Mouse (Mus musculus) myocyte (in vitro differentiated cells): ENCODE measurements around the gene Espn.

Experiments used
- CEBPB ChIP-seq: IDR thresholded peaks from 2 replicates; pipeline ENCODE4 v1.6.1; 2011; ENCODE audit warnings: mild to moderate bottlenecking, moderate library complexity; ENCODE audit not compliant: poor library complexity, insufficient read depth, severe bottlenecking
- E2F4 ChIP-seq: IDR thresholded peaks from one replicate; pipeline ENCODE4 v1.6.1; 2011; ENCODE audit warnings: mild to moderate bottlenecking, control low read depth, moderate library complexity; ENCODE audit not compliant: insufficient read depth
- MAX ChIP-seq: IDR thresholded peaks from one replicate; pipeline ENCODE4 v1.6.1; 2011; ENCODE audit warnings: low read depth, mild to moderate bottlenecking, control low read depth
- MYOD1 ChIP-seq, 3 experiments: IDR thresholded peaks; one replicate each; pipeline ENCODE4 v1.6.1; 2011; ENCODE audit warnings: control low read depth in 2 of 3, low read depth in 2 of 3, mild to moderate bottlenecking in 2 of 3, moderate library complexity in 1 of 3; ENCODE audit not compliant: insufficient read length in 2 of 3, control insufficient read depth in 1 of 3
- MYOG ChIP-seq, 3 experiments: IDR thresholded peaks; one replicate each; pipeline ENCODE4 v1.6.1; 2011; ENCODE audit warnings: control low read depth in 2 of 3, low read depth in 2 of 3, mild to moderate bottlenecking in 2 of 3; ENCODE audit not compliant: insufficient read length in 2 of 3, control insufficient read depth in 1 of 3, insufficient read depth in 1 of 3
- POLR2A ChIP-seq: IDR thresholded peaks from one replicate; pipeline ENCODE4 v1.6.1; 2011; ENCODE audit warnings: low read depth, mild to moderate bottlenecking, control low read depth, moderate library complexity; ENCODE audit not compliant: insufficient read length
- POLR2AphosphoS2 ChIP-seq: IDR thresholded peaks from one replicate; pipeline ENCODE4 v1.6.1; 2011; ENCODE audit warnings: low read depth, control low read depth; ENCODE audit not compliant: insufficient read length
- REST ChIP-seq: IDR thresholded peaks from one replicate; pipeline ENCODE4 v1.6.1; 2011; ENCODE audit warnings: mild to moderate bottlenecking, control low read depth, moderate library complexity; ENCODE audit not compliant: insufficient read depth, insufficient read length
- SRF ChIP-seq: IDR thresholded peaks from one replicate; pipeline ENCODE4 v1.6.1; 2011; ENCODE audit warnings: low read depth; ENCODE audit not compliant: control insufficient read depth, insufficient read length
- TCF12 ChIP-seq: IDR thresholded peaks from one replicate; pipeline ENCODE4 v1.6.1; 2011; ENCODE audit warnings: mild to moderate bottlenecking, control low read depth; ENCODE audit not compliant: poor library complexity, insufficient read depth, severe bottlenecking
- TCF3 ChIP-seq: IDR thresholded peaks from one replicate; pipeline ENCODE4 v1.6.1; 2011; ENCODE audit warnings: low read depth, control low read depth; ENCODE audit not compliant: insufficient read length
- USF1 ChIP-seq: IDR thresholded peaks from one replicate; pipeline ENCODE4 v1.6.1; 2011; ENCODE audit warnings: low read depth, mild to moderate bottlenecking, control low read depth, moderate library complexity

DNA sequence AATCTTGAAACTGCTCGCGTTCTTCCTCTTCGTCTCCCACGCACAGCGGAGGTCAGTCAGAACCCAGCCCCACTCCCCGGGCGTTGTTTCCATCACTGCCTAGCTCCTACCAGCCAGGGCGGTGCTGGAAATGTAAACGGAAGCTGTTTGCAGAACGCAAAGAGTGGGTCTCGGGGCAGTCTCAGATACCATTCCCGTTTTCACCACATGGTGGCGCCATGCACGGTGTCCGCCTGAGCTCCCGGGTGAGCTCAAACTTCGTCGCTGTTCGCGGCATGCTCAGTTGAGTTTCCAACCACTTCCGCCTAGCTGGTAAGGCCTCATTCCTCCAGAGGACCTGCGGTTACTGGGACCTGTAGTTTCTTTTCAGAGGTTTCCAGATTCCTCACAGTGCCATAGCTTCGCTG lies 1.6 kb upstream of the Espn start:
- TF ChIP-seq POLR2AphosphoS2 (no peak), POLR2A (no peak), TCF12 (no peak), E2F4 (no peak), CEBPB (no peak), MAX (no peak), MYOG (IDR thresholded peaks at IDR 0.05; ENCODE audit: control insufficient read depth in 1 of 3, insufficient read depth in 1 of 3, insufficient read length in 2 of 3, low read depth in 2 of 3) (no peak), MYOD1 (IDR thresholded peaks at IDR 0.05; ENCODE audit: control insufficient read depth in 1 of 3, insufficient read length in 2 of 3, low read depth in 2 of 3) (no peak), REST (no peak), SRF (no peak), TCF3 (no peak), USF1 (no peak)
